Mouse (Mus musculus): ENCODE results near the gene Krt28.

Gene Krt28

DNA sequence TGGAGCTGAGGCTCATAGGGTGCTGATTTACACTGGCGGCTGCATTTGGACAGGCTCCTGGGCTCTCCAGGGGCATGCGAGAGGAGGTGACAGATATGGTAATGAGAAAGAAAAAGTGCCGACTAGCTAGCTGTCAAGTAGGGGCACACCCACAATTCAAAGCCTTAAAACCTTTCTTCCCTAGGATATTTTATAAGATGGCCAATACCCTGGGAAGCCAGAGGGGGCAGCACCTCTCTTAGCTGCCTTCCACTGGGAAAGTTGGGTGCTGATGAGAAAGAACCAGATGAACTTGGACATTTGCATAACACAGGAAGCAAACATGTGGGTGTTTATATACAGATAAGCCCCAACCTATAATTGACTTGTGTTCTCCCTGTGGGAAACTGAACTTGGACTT lies 5.5 kb downstream of the Krt28 start:
- in situ Hi-C loops (cut with MseI, MboI) = loop anchor here in 1 of 2 experiments (5.0 kb wide), 1 partner anchor 57 kb away; no protein-coding TSS in a partner anchor

DNA sequence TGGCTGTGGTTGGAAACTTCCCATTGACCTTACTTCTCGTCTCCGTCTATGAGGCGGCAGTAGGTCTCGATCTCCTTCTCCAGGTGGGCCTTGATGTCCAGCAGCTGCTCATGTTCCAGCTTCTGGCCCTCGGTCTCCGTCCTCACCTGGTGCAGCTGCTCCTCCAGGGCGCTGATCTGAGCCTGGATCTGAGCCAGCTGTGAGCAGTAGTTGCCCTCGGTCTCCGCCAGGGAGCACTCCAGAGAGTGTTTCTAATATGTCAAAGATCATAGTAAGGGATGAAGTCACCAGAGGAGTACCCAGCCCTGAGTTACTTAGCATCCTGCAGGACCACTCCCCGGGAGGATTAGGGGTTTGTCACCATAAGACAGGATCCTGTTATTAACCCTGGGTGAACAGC lies 7.9 kb downstream of the Krt28 start:
- in situ Hi-C loops (cut with MseI, MboI) = loop anchor here in 1 of 2 experiments (5.0 kb wide), 1 partner anchor 54 kb away; no protein-coding TSS in a partner anchor

DNA sequence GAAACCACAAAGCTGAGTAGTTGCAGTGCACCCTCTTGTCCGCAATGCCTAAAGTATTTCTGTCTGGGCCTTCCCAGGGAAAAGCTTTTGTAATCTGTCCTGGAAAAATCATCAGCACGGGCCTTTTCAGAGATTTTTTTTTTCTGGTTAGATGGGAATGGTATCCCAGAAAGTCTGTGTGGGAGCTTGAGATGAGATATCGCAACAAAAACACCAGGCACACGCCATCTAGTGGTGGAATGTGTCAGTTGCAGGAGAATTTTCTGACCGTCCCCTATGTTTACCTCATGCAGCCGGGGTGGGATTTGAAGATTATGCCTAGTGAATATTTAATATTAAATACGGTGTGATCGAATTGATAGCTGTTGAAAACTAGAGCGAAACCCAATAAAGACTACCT lies 10.3 kb downstream of the Krt28 start:
- in situ Hi-C loops (cut with MseI, MboI) = loop anchor here in 1 of 2 experiments (5.0 kb wide), 1 partner anchor 52 kb away; no protein-coding TSS in a partner anchor

DNA sequence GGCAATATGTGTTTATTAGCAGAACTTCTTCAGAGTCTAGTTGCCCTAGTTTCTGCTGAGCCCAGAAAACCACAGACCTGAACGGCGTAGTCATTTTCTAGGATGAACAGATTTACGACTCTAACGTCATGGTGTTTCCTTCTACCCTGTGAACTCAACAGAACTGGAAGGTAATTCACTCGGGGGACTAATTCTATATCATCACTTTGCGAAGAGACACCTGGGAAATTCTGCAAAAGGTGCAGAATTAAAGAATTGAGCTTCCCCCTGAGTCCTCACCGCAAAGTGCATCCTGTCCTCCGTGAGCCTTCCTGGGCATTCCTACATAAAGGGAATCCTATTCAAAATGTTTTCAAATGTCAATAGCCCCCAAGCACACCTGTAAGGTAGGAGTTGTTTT lies 13.3 kb downstream of the Krt28 start:
- in situ Hi-C loops (cut with MseI, MboI) = loop anchor here in 1 of 2 experiments (5.0 kb wide), 1 partner anchor 49 kb away; no protein-coding TSS in a partner anchor

DNA sequence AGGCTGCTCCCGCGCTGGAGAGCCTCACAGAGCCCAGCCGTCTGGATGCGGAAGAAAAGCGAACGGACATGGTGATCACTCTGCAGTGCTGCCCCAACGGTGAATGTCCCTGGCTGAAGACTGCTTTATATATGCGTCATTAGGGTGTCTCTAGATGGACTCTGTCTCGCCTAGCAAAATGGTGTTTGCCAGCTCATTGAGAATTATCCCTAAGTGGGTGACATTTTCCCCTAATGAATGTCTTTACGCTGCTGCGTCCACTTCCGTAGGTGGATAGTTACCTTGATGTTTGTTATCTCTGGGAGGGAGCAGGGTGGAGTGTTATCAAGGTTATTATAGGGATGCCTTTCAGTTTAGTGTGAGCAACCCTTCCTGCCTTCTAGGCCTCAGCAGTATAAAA lies 23.7 kb downstream of the Krt28 start, which contains the start of gene Krt27:
Gene Krt27 (minus strand): TSS at position 101 of the 400 bp plus-strand sequence.
- in situ Hi-C loops (cut with MseI, MboI) = no loop called here

DNA sequence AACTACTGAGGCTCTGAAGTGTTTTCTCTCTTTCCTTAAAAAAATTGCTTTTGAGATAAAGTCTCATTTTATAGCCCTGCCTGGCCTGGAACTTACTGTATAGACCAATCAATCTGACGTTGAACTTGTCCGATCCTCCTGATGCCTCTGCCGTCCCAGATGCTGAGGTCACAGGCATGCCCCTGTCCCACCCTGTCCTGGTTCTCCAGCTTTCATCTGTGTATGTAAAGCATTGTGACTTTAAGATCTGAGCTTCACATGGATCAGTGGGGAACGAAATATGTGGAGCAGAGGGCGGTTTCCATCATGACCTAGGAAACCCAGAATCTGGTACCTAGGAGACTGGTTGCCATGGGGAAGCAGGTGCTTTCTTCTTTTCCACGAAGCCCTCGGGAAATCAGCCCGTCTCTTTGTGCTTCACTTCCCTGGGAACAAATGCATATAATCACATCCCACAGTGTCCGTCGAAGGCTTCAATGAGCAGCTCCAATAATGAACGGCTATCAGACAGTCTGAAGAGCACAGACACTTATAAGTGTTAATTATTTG lies 35.3 kb downstream of the Krt28 start:
- in situ Hi-C loops (cut with MseI, MboI) = no loop called here

DNA sequence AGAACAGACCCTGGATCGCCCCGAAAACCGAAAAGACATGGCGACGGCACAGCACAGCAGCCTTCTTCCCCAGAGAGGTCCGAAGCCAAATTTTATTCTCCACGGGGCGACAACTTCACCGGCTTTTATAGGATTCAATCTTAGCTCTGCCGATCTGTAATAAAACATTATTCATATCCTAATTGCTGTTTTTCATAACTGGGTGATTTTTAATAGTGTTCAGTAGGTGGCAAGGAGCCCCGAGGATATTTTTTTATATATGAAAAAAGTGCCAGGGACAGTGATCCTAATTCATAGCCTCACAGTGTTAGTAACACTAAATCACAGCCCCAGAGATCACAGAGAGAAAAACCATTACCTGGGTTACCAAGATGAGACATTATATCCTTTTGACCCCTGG lies 36.8 kb downstream of the Krt28 start, which contains the start of gene Krt26:
Gene Krt26 (minus strand): TSS at position 101 of the 400 bp plus-strand sequence.
- in situ Hi-C loops (cut with MseI, MboI) = no loop called here

DNA sequence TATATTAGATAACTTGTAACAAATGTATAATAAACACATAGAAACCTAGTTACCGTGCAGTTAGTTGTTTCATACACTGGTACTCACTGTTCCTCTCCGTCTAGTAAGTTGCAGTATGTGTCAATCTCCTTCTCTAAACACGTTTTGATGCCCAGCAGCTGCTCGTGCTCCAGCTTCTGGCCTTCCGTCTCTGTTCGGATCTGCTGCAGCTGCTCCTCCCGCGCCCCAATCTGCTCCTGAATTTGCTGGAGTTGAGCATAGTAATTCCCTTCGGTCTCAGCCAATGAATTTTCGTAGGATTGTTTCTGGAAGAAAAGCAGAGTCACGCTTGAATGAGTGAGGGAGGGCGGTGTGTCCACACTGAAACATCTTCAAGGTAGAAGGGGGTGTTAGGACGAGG lies 41.3 kb downstream of the Krt28 start:
- in situ Hi-C loops (cut with MseI, MboI) = no loop called here

DNA sequence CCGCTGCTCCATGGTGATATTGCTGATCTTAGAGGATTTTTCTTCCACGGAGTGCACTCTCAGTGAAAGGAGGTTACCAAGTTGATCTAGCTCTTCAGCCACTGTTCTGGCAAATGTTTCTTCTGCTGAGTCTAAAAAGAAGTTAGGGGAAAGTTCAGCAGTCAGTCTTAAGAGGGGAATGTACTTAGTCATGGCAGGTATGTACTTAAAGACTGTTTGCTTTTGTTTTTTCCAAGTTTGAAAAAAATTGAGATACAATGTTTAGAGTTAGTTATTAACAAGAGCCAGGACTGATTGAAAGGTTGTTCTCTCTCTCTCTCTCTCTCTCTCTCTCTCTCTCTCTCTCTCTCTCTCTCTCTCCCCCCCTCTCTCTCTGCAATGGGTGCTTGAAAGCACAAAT lies 45.0 kb downstream of the Krt28 start:
- in situ Hi-C loops (cut with MseI, MboI) = no loop called here

DNA sequence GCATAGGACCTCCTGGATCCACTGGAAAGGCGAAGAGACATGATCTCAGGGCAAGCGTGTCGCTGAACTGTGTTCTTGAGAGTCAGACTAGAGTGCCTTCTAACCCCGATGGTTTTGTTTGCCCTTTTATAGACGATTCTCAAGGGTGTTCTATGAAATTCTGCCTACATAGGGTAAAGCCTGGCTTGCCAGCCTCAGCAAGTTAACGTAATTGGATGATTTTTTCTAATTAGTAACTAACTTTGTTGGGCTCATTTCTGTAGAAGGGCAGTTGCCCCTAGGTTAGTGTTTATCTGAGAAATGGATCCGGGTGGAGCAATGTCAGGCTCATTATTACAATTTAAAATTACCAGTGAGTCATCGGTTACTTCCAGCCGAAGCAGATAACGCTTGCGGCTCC lies 51.9 kb downstream of the Krt28 start, which contains the start of gene Krt25:
Gene Krt25 (minus strand): TSS at position 101 of the 400 bp plus-strand sequence.
- in situ Hi-C loops (cut with MseI, MboI) = no loop called here

DNA sequence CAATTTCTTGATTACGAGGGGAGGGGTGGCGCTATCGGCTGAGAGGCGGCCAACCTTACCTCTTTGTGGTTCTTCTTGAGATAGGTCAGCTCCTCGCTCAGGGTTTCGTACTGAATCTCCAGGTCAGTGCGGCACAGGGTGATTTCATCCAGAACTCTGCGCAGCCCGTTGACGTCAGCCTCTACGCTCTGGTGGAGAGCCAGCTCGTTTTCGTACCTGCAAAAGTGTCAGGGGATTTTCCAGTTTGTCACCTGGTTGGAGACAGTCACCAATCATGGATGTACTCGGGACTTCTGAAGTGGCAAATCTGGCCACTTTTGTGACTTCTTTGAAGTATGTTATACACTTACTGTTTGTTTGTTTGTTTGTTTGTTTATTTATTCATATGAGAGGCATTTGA lies 53.6 kb downstream of the Krt28 start:
- in situ Hi-C loops (cut with MseI, MboI) = no loop called here

DNA sequence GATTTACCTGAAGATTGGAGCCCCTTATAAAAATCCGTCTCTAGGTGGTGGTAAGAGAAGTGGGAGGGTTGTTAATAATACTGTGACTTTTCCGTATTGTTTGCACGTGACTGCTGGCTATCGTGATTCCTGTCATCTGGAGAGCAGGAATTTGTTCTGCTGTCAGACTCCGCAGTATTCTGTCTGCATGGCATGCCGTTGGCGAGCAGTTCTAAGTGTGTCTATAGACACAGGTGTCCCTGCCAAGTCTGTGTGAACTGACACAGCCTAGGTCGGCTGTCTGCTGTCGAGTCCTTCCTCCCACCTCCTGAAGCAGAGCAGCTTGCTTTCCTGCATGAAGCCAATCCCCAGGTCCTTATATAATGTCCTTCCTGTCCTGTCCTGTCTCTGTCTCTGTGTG lies 55.6 kb downstream of the Krt28 start:
- in situ Hi-C loops (cut with MseI, MboI) = no loop called here

DNA sequence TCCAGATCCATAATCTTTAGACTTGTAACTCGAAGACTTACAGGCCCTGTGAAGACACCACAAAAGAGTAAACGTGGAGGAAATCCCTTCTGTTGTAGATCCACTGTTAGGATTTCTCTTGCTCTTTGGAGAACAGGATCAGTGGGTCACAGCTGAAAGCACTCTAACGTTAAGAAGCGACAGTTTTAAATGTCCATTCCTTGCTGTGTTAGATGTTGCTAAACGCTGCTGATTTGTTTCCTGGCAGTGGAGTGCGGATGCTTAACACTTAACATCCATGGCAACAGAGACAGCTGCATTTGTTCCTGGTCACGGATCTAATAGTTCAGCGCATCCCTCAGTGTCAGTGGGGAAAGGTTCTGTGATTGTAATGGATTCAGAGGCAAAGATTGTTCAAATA lies 58.2 kb downstream of the Krt28 start:
- in situ Hi-C loops (cut with MseI, MboI) = no loop called here

All from mouse trophoblast stem cell (cell line).